Mouse (Mus musculus) neural tube, embryonic 15.5 days (tissue): ENCODE data around the gene Csf3r. TPM values are rescaled to one million over a fixed set of nuclear protein-coding genes. Genes with fewer than 3 reads are reported as not detected.

Source experiments
- ATAC-seq: fragments of 200-750 bp; cut with Nextera tagmentation; 2 replicates; pipeline ENCODE4 v1.8.0; 2017; ENCODE audit warnings: mild to moderate bottlenecking, moderate TSS enrichment, moderate library complexity; ENCODE audit not compliant: low FRiP score
- H3K27ac ChIP-seq: fragments of 300-500 bp; sonication (generic); replicated peaks from 2 replicates; pipeline ENCODE4 v1.5.1; 2015; ENCODE audit warnings: mild to moderate bottlenecking, inconsistent platforms
- H3K27me3 ChIP-seq: fragments of 300-500 bp; sonication (generic); replicated peaks from 2 replicates; pipeline ENCODE4 v1.6.1; 2015; ENCODE audit warnings: inconsistent platforms
- H3K36me3 ChIP-seq: fragments of 300-500 bp; sonication (generic); 2 replicates; pipeline ENCODE4 v1.6.1; 2015; ENCODE audit warnings: inconsistent platforms
- H3K4me1 ChIP-seq: fragments of 300-500 bp; sonication (generic); 2 replicates; pipeline ENCODE4 v1.6.1; 2015; ENCODE audit warnings: inconsistent platforms
- H3K4me2 ChIP-seq: fragments of 300-500 bp; sonication (generic); 2 replicates; pipeline ENCODE4 v1.6.1; 2015; ENCODE audit warnings: inconsistent platforms, mild to moderate bottlenecking, moderate library complexity
- H3K4me3 ChIP-seq: fragments of 300-500 bp; sonication (generic); replicated peaks from 2 replicates; pipeline ENCODE4 v1.5.1; 2015; ENCODE audit warnings: mild to moderate bottlenecking, inconsistent platforms
- H3K9ac ChIP-seq: fragments of 300-500 bp; sonication (generic); replicated peaks from 2 replicates; pipeline ENCODE4 v1.6.1; 2015; ENCODE audit warnings: mild to moderate bottlenecking, inconsistent platforms
- H3K9me3 ChIP-seq: fragments of 300-500 bp; sonication (generic); replicated peaks from 2 replicates; pipeline ENCODE4 v1.6.1; 2016; ENCODE audit warnings: inconsistent platforms
- WGBS: fragments of 180-500 bp; shearing (Covaris S2); methylation state at CpG from one replicate; pipeline ENCODE4 v1.1.7; 2015; ENCODE audit warnings: mixed read lengths; 5-methylcytosine and 5-hydroxymethylcytosine counted together
- polyA plus RNA-seq: library from polyadenylated mRNA; unstranded; fragments of >200 nt; fragmentation: Nextera tagmentation; extraction: Ambion mirVana; gene quantifications from 2 replicates; pipeline ENCODE4 v1.2.1, GENCODE M21; 2015

The Csf3r gene
- polyA plus RNA-seq, 1 experiment from 2014 or later = 0.42 TPM

GRCm38 (mm10) chr4:126001311-126002199 is 22.8 kb upstream of the Csf3r start:
- H3K4me1 ChIP-seq = peaks cover 5% of the 10 kb centered on the region; the same call in 1 of the 2 replicates
- no peaks in the 10 kb centered on the region for H3K36me3 ChIP-seq
- peaks cover 11% of the 10 kb centered on the region; the same call in 1 of the 2 replicates for H3K9me3 ChIP-seq
- no peaks in the 10 kb centered on the region for H3K27me3 ChIP-seq
- H3K9ac ChIP-seq = no peak overlapping the region
- H3K4me2 ChIP-seq = no peak overlapping the region
- no peak for ATAC-seq
- no peak overlapping the region for H3K27ac ChIP-seq
- no peak overlapping the region for H3K4me3 ChIP-seq
- WGBS = 80% methylated on average over 12 of the region's 12 CpGs

- Histone ChIP-seq H3K9me3 (no peaks in the 10 kb centered on the region), H3K9ac (no peak overlapping the region), H3K36me3 (no peaks in the 10 kb centered on the region), H3K27ac (no peak overlapping the region), H3K27me3 (no peaks in the 10 kb centered on the region), H3K4me3 (no peak overlapping the region), H3K4me2 (no peak overlapping the region), H3K4me1 (no peaks in the 10 kb centered on the region)
- WGBS = 84% methylated on average over 7 of the region's 7 CpGs
- no peak for ATAC-seq
Observed at GRCm38 (mm10) chr4:126017676-126018332, 6.5 kb upstream of the Csf3r start.

DNA sequence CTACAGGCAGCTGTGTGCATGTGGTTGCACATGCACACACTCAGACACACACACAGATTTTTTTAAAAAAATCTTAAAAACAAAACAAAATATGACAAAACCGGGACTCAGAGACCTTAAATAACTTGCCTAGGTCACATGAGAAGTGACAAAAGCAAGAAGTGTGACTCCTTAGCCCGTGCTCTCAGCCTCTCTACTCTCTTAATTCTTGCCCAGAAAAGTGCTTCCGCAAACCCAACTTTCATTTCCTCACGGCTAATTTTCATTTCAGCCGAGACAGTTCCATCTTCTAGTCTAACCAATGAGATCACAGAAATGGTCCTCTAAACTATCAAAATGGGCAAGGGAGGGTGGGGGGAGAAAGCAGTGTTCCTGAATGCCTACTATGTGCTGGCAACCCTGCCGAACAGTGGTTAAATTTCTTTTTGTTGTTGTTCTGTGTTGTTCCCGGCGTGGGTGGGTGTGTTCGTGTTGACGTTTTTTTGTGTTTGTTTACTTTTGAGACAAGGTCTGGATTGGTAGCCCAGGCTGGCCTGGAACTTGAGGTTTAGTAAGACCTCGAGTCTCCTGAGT is 5.3 kb upstream of the Csf3r start:
- Histone ChIP-seq H3K9me3 (no peaks in the 10 kb centered on the region), H3K4me1 (no peaks in the 10 kb centered on the region), H3K4me3 (no peak overlapping the region), H3K27me3 (no peaks in the 10 kb centered on the region), H3K4me2 (no peak overlapping the region), H3K9ac (no peak overlapping the region), H3K27ac (no peak overlapping the region), H3K36me3 (no peaks in the 10 kb centered on the region)
- WGBS = 82% methylated on average over 11 of the region's 11 CpGs
- no peak for ATAC-seq

GRCm38 (mm10) chr4:126025801-126026200 is 1.5 kb downstream of the Csf3r start:
- no peak overlapping the region for H3K27ac ChIP-seq
- no peaks in the 10 kb centered on the region for H3K36me3 ChIP-seq
- no peak overlapping the region for H3K4me3 ChIP-seq
- H3K4me1 ChIP-seq = no peaks in the 10 kb centered on the region
- H3K9ac ChIP-seq = no peak overlapping the region
- WGBS = 76% methylated on average over 5 of the region's 5 CpGs
- no peak for ATAC-seq
- no peak overlapping the region for H3K4me2 ChIP-seq
- H3K9me3 ChIP-seq = no peaks in the 10 kb centered on the region
- H3K27me3 ChIP-seq = no peaks in the 10 kb centered on the region

- ATAC-seq = no peak
- Histone ChIP-seq H3K4me1 (no peaks in the 10 kb centered on the region), H3K9ac (no peak overlapping the region), H3K27ac (no peak overlapping the region), H3K36me3 (no peaks in the 10 kb centered on the region), H3K4me2 (no peak overlapping the region), H3K4me3 (no peak overlapping the region), H3K9me3 (no peaks in the 10 kb centered on the region), H3K27me3 (no peaks in the 10 kb centered on the region)
- 96% methylated on average over 3 of the region's 3 CpGs for WGBS
Observed at GRCm38 (mm10) chr4:126027980-126028379, 3.6 kb downstream of the Csf3r start.

- Histone ChIP-seq H3K9ac (no peak overlapping the region), H3K4me2 (no peak overlapping the region), H3K4me3 (no peak overlapping the region), H3K36me3 (no peaks in the 10 kb centered on the region), H3K9me3 (no peaks in the 10 kb centered on the region), H3K4me1 (no peaks in the 10 kb centered on the region), H3K27me3 (no peaks in the 10 kb centered on the region), H3K27ac (no peak overlapping the region)
- ATAC-seq = no peak
- 71% methylated on average over 3 of the region's 3 CpGs for WGBS
Observed at GRCm38 (mm10) chr4:126029042-126029441, 4.7 kb downstream of the Csf3r start.

GRCm38 (mm10) chr4:126030705-126031104 is 6.4 kb downstream of the Csf3r start:
- ATAC-seq = no peak
- H3K9me3 ChIP-seq = no peaks in the 10 kb centered on the region
- 74% methylated on average over 5 of the region's 5 CpGs for WGBS
- no peak overlapping the region for H3K9ac ChIP-seq
- no peaks in the 10 kb centered on the region for H3K27me3 ChIP-seq
- H3K36me3 ChIP-seq = no peaks in the 10 kb centered on the region
- H3K27ac ChIP-seq = no peak overlapping the region
- no peak overlapping the region for H3K4me2 ChIP-seq
- H3K4me1 ChIP-seq = no peaks in the 10 kb centered on the region
- no peak overlapping the region for H3K4me3 ChIP-seq

GRCm38 (mm10) chr4:126035413-126035812 is 11.1 kb downstream of the Csf3r start:
- H3K4me3 ChIP-seq = no peak overlapping the region
- WGBS = 81% methylated on average over 5 of the region's 5 CpGs
- H3K9ac ChIP-seq = no peak overlapping the region
- no peaks in the 10 kb centered on the region for H3K36me3 ChIP-seq
- H3K27ac ChIP-seq = no peak overlapping the region
- H3K4me2 ChIP-seq = no peak overlapping the region
- no peaks in the 10 kb centered on the region for H3K27me3 ChIP-seq
- H3K4me1 ChIP-seq = no peaks in the 10 kb centered on the region
- no peak for ATAC-seq
- H3K9me3 ChIP-seq = no peaks in the 10 kb centered on the region

DNA sequence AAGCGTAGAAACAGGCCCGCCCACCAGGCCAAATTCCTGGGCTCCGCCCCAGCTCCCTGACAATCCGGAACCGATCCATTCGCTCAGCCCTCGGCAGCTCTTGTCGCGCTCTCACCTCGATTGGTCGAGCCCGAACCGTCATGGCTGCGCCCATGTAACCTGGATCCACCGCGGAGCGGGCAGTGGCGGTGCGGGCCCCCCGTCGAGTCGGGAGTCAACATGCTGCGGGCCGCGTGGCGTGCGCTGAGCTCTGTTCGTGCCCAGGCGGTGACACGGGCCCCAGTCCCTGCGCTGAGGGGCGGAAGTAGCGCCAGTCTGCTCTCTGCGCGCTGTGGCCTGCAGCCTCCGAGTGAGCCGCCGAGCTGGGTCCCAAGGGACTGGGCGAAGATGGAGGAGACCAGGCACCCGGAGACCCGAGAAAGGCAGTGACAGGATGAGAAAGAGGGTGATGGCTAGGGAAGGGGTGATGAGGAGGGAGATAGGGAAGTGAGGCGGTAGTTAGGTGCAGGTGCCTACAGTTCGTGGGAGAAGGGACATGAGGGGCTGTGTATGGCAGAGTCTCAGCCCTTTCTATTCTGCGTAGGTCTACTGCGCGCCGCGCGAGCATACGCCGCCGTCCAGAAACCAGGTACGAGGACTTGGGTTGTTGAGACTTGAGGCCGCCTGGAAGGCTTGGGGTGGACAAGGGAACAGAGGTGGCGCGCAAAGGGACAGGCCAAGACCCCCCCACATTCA is 22.7 kb downstream of the Csf3r start, which contains the start of gene Mrps15:
Gene Mrps15 (plus strand): TSS at position 75 of the 735 bp plus-strand sequence.
- Histone ChIP-seq H3K27me3 (no peaks in the 10 kb centered on the region), H3K4me3 (peak within 1 kb of the TSS; percentile 98), H3K36me3 (peaks cover 27% of the 10 kb centered on the region), H3K27ac (peak within 1 kb of the TSS; percentile 90), H3K9me3 (no peaks in the 10 kb centered on the region), H3K4me2 (peak within 1 kb of the TSS; percentile 94), H3K9ac (peak within 1 kb of the TSS; percentile 90), H3K4me1 (peaks cover 16% of the 10 kb centered on the region)
- under 1% methylated on average over 56 of the region's 56 CpGs for WGBS
- ATAC-seq = peak; percentile 96

DNA sequence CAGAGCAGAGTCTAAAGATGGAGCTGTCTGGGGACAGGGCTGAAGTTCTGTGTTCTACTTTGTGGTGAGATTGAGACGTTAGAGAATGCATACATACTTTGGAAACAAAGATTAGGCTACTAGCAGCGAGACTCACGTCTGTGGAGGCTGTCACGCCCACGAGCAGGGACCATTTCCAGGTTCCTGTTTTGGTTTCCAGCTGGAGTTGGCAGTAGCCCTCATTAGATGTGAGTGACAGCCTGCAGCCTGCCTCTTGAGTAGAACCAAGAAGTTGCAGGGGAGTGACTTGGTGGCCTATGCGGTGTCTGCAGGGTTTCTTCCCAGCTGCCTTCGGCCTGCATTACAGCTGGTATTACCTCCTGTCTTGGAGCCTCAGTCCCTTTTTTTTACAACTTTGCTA is 27.3 kb downstream of the Csf3r start:
- H3K27ac ChIP-seq = no peak overlapping the region
- no peaks in the 10 kb centered on the region for H3K9me3 ChIP-seq
- no peak overlapping the region for H3K4me3 ChIP-seq
- peaks cover 62% of the 10 kb centered on the region for H3K36me3 ChIP-seq
- no peak for ATAC-seq
- H3K27me3 ChIP-seq = no peaks in the 10 kb centered on the region
- no peak overlapping the region for H3K9ac ChIP-seq
- 83% methylated on average over 7 of the region's 7 CpGs for WGBS
- H3K4me1 ChIP-seq = peaks cover 16% of the 10 kb centered on the region
- H3K4me2 ChIP-seq = no peak overlapping the region
